Mouse (Mus musculus) kidney, postnatal 4 days (tissue): ENCODE measurements around the gene Sh3bgrl2.

Source experiments
- DNase-seq, 2 experiments: peaks; one replicate each; pipeline ENCODE4 v3.0.0; 2021; ENCODE audit warnings: mixed read lengths in 2 of 2

Gene Sh3bgrl2

GRCm38 (mm10) chr9:83635997-83636396, 87.9 kb downstream of the Sh3bgrl2 start:
- peak; percentile 12 to 28 for DNase-seq

- DNase-seq = no peak
These were observed 95.0 kb downstream of the Sh3bgrl2 start for GRCm38 (mm10) chr9:83643139-83643538.

GRCm38 (mm10) chr9:83643833-83644232, 95.7 kb downstream of the Sh3bgrl2 start:
- no peak for DNase-seq

GRCm38 (mm10) chr9:83646215-83646614, 98.1 kb downstream of the Sh3bgrl2 start:
- DNase-seq = no peak

GRCm38 (mm10) chr9:83646691-83647090, 98.6 kb downstream of the Sh3bgrl2 start:
- DNase-seq = no peak

GRCm38 (mm10) chr9:83647919-83648705, 100.0 kb downstream of the Sh3bgrl2 start:
- DNase-seq = no peak

GRCm38 (mm10) chr9:83648733-83649132, 100.6 kb downstream of the Sh3bgrl2 start:
- DNase-seq = no peak

GRCm38 (mm10) chr9:83652015-83652414, 103.9 kb downstream of the Sh3bgrl2 start:
- DNase-seq = no peak

GRCm38 (mm10) chr9:83652590-83653172, 104.6 kb downstream of the Sh3bgrl2 start:
- no peak for DNase-seq

GRCm38 (mm10) chr9:83654601-83655000, 106.5 kb downstream of the Sh3bgrl2 start:
- DNase-seq = no peak

- no peak for DNase-seq
These were observed 109.0 kb downstream of the Sh3bgrl2 start for GRCm38 (mm10) chr9:83656960-83657651.

GRCm38 (mm10) chr9:83657652-83658002, 109.5 kb downstream of the Sh3bgrl2 start:
- no peak for DNase-seq

GRCm38 (mm10) chr9:83659081-83659480, 111.0 kb downstream of the Sh3bgrl2 start:
- DNase-seq = no peak

- no peak for DNase-seq
These were observed 113.7 kb downstream of the Sh3bgrl2 start for GRCm38 (mm10) chr9:83661811-83662210.

GRCm38 (mm10) chr9:83663981-83664897, 116.1 kb downstream of the Sh3bgrl2 start:
- DNase-seq = peak; percentile 26 to 37

- DNase-seq = no peak
These were observed 116.8 kb downstream of the Sh3bgrl2 start for GRCm38 (mm10) chr9:83664951-83665350.

- DNase-seq = no peak
These were observed 118.9 kb downstream of the Sh3bgrl2 start for GRCm38 (mm10) chr9:83667031-83667430.

- no peak for DNase-seq
These were observed 131.5 kb downstream of the Sh3bgrl2 start for GRCm38 (mm10) chr9:83679626-83680025.

- no peak for DNase-seq
These were observed 133.8 kb downstream of the Sh3bgrl2 start for GRCm38 (mm10) chr9:83681661-83682655.

- peak; percentile 9 to 33 for DNase-seq
These were observed 138.5 kb downstream of the Sh3bgrl2 start for GRCm38 (mm10) chr9:83686511-83687100.

GRCm38 (mm10) chr9:83687904-83688303, 139.8 kb downstream of the Sh3bgrl2 start:
- peak; percentile 10 to 21 for DNase-seq
